8 mouse cellular contexts compared by ENCODE assay signal in the genomic region with DNA sequence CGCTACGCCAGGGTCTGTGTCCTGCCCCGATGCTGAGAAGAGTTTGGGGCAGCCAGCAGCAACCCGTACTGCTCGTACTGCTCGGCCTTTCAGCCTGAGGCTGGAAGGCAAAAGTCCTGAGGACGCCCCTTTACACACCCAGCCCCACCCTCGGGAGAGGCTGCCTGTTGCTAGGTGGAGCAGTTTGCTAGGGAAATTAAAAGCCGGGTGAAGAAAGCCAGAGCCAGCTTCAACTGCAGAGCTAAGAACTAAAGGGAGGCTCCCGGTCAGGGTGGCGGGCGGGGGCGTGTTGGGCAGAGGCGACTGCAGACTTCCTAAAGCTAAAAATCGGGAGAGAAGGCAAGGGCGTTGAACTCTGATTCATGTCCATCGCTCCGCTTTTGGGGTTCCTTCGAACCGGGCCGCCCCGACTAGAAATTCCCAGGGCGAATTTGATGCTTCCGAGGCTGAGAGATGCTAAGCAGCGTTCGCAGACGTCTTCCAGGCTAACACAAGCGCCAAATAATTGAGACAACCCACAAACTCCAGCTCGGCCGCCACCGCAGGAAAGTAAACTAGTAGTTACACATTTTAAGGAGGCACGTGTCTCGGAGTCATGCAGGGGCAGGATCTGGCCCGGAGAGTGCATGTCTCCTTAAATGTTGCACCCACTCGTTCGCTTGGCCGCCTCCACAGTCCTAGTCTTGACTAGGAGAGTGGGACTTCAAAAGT. TPM values are rescaled to one million over a fixed set of nuclear protein-coding genes. Genes with fewer than 3 reads are reported as not detected.
DNase-seq lines count a peak whose midpoint lies in the region; ATAC-seq lines count a peak whose summit lies in the region.

No protein-coding gene starts in this region.

- DNase-seq in urinary bladder, postnatal 14 days (ENCODE audit: low spot score): peak; percentile 61
- DNase-seq in urinary bladder, adult 2 months (ENCODE audit: low spot score): no peak
- DNase-seq in heart, postnatal 14 days: peak; percentile 28 to 41
- peak; percentile 88 for DNase-seq in large intestine, adult 2 months (ENCODE audit: low read depth, low spot score)
- peak; percentile 82 to 84 for DNase-seq in spleen, postnatal 4 days (ENCODE audit: low spot score in 2 of 2)
- DNase-seq in cerebellum, adult 11 months: no peak

- intact Hi-C loops in heart, postnatal 14 days (cut with DNase I): no loop called here

- ATAC-seq in erythroid progenitor cell, adult 5-6 weeks (replicated peaks; ENCODE audit: low FRiP score, poor library complexity, severe bottlenecking): peak; percentile 79
- peak; percentile 22; the same call in 1 of the 2 replicates for ATAC-seq in megakaryocyte progenitor cell, adult 5-6 weeks (replicated peaks; ENCODE audit: poor library complexity)

- WGBS in large intestine, adult 2 months: 4% methylated on average over 37 of the region's 37 CpGs

RNA-seq across cellular contexts. Expression of a gene that starts 5.1 kb away (rescaled TPM):
- polyA plus RNA-seq in urinary bladder, adult 2 months (2012; rRNA removed): 11.7 and 12.1 TPM in 2 replicates
- total RNA-seq in erythroid progenitor cell, adult 5-6 weeks (2015; ENCODE audit: low replicate concordance): 46.5 and 60.9 TPM in 2 replicates
- 28.4 and 37.2 TPM in 2 replicates for total RNA-seq in erythroid progenitor cell, adult 5-6 weeks (2017; ENCODE audit: low replicate concordance)
- under 1 TPM; 0.53 to 0.59 TPM for total RNA-seq in heart, postnatal 14 days (2021)
- 16.3 and 37.4 TPM in 2 replicates for polyA plus RNA-seq in large intestine, adult 2 months (2012; rRNA removed)
- not detected in 2 replicates for total RNA-seq in megakaryocyte progenitor cell, adult 5-6 weeks (2015)
- not detected in 2 replicates for total RNA-seq in megakaryocyte progenitor cell, adult 5-6 weeks (2017)

RNA-seq across cellular contexts. Expression of a gene that starts 50.2 kb away (rescaled TPM):
- polyA plus RNA-seq in urinary bladder, adult 2 months (2012; rRNA removed): 50.3 and 51.6 TPM in 2 replicates
- 28.5 and 66.7 TPM in 2 replicates for total RNA-seq in erythroid progenitor cell, adult 5-6 weeks (2015; ENCODE audit: low replicate concordance)
- total RNA-seq in erythroid progenitor cell, adult 5-6 weeks (2017; ENCODE audit: low replicate concordance): 34.2 and 35.0 TPM in 2 replicates
- total RNA-seq in heart, postnatal 14 days (2021): 10 to 100 TPM; 44.3 to 48.7 TPM
- polyA plus RNA-seq in large intestine, adult 2 months (2012; rRNA removed): 11.5 and 12.7 TPM in 2 replicates
- 182 and 193 TPM in 2 replicates for total RNA-seq in megakaryocyte progenitor cell, adult 5-6 weeks (2015)
- total RNA-seq in megakaryocyte progenitor cell, adult 5-6 weeks (2017): 111 and 115 TPM in 2 replicates

RNA-seq across cellular contexts. Expression of a gene that starts 50.4 kb away (rescaled TPM):
- 60.7 and 62.8 TPM in 2 replicates for polyA plus RNA-seq in urinary bladder, adult 2 months (2012; rRNA removed)
- total RNA-seq in erythroid progenitor cell, adult 5-6 weeks (2015; ENCODE audit: low replicate concordance): 70.6 and 96.0 TPM in 2 replicates
- total RNA-seq in erythroid progenitor cell, adult 5-6 weeks (2017; ENCODE audit: low replicate concordance): 63.5 and 94.6 TPM in 2 replicates
- total RNA-seq in heart, postnatal 14 days (2021): 10 to 100 TPM; 85.4 to 85.5 TPM
- polyA plus RNA-seq in large intestine, adult 2 months (2012; rRNA removed): 11.9 and 13.8 TPM in 2 replicates
- total RNA-seq in megakaryocyte progenitor cell, adult 5-6 weeks (2015): 71.3 and 72.6 TPM in 2 replicates
- 27.9 and 35.2 TPM in 2 replicates for total RNA-seq in megakaryocyte progenitor cell, adult 5-6 weeks (2017)

Comparison
In these comparisons a context has a peak if more than half of its experiments do, and no peak if none do; other contexts are left out.
1. DNase-seq: peak in urinary bladder, postnatal 14 days (single experiment), heart, postnatal 14 days (2 of 2), large intestine, adult 2 months (single experiment) and spleen, postnatal 4 days (2 of 2); none in urinary bladder, adult 2 months (single experiment) and cerebellum, adult 11 months (single experiment).
2. RNA of a gene that starts 5.1 kb away (total RNA-seq): 28.4 to 60.9 TPM in erythroid progenitor cell, adult 5-6 weeks; 0.53 to 0.59 TPM in heart, postnatal 14 days and not detected in megakaryocyte progenitor cell, adult 5-6 weeks; every median in the first group is over 10 times any median in the second.